Mouse (Mus musculus) spleen, adult 2 months (tissue): ENCODE data around the gene Tmem95. TPM values are rescaled to one million over a fixed set of nuclear protein-coding genes. Genes with fewer than 3 reads are reported as not detected.

Experiments
- DNase-seq, 2 experiments: peaks; one replicate each; pipeline versions ENCODE4 v3.0.0 to v3.0.0-alpha.2; 2012 to 2021; ENCODE audit warnings: low spot score in 2 of 2, low read depth in 1 of 2
- H3K27ac ChIP-seq: fragments of 200-500 bp; 2 replicates; pipeline ENCODE4 v1.5.1; 2012; ENCODE audit warnings: low read length, inconsistent platforms; ENCODE audit not compliant: insufficient read depth
- H3K27me3 ChIP-seq: fragments of 200-500 bp; 2 replicates; pipeline ENCODE4 v1.6.1; 2012; ENCODE audit warnings: mild to moderate bottlenecking, moderate library complexity, low read length, inconsistent platforms; ENCODE audit not compliant: control insufficient read depth, insufficient read depth
- H3K36me3 ChIP-seq: fragments of 200-500 bp; 2 replicates; pipeline ENCODE4 v1.6.1; 2012; ENCODE audit warnings: mild to moderate bottlenecking, low read length, inconsistent platforms; ENCODE audit not compliant: control insufficient read depth, insufficient read depth
- H3K4me1 ChIP-seq: fragments of 200-500 bp; 2 replicates; pipeline ENCODE4 v1.6.1; 2011; ENCODE audit warnings: inconsistent platforms; ENCODE audit not compliant: control insufficient read depth, insufficient read depth, insufficient read length
- H3K4me3 ChIP-seq: fragments of 200-500 bp; 2 replicates; pipeline ENCODE4 v1.5.1; 2011; ENCODE audit warnings: mild to moderate bottlenecking, inconsistent platforms; ENCODE audit not compliant: insufficient read depth, insufficient read length; ENCODE audit errors: extremely low read depth
- CTCF ChIP-seq: fragments of 200-500 bp; IDR thresholded peaks from 2 replicates; pipeline ENCODE4 v1.5.1; 2011; ENCODE audit warnings: mild to moderate bottlenecking, inconsistent platforms; ENCODE audit not compliant: insufficient read depth, insufficient read length, insufficient replicate concordance; ENCODE audit errors: extremely low read depth
- POLR2A ChIP-seq: fragments of 200-500 bp; IDR thresholded peaks from 2 replicates; pipeline ENCODE4 v1.6.1; 2011; ENCODE audit warnings: low read depth, low read length, inconsistent platforms
- WGBS: fragments of 180-500 bp; shearing (Covaris S2); methylation state at CpG from one replicate; pipeline ENCODE4 v1.1.7; 2018; 5-methylcytosine and 5-hydroxymethylcytosine counted together
- polyA plus RNA-seq: library from polyadenylated mRNA; depleted of rRNA; stranded (reverse); fragments of >200 nt; gene quantifications from 2 replicates; pipeline ENCODE4 v1.2.3, GENCODE M21; 2012; rRNA removed

Tmem95 gene
- not detected in 2 replicates for polyA plus RNA-seq

- Histone ChIP-seq H3K36me3 (no peaks in the 10 kb centered on the region), H3K27ac (no peak within 1 kb of the TSS), H3K4me1 (peaks cover 5% of the 10 kb centered on the region; the same call in 1 of the 2 replicates), H3K4me3 (no peak within 1 kb of the TSS), H3K27me3 (no peaks in the 10 kb centered on the region)
- TF ChIP-seq CTCF (no peak), POLR2A (no peak)
- no peak for DNase-seq
- 86% methylated on average over 11 of the region's 11 CpGs for WGBS
Observed at GRCm38 (mm10) chr11:69877878-69878277, at the start of gene Tmem95. TSS of gene Tmem95 (minus strand) at chr11:69878018.

- H3K27me3 ChIP-seq: no peaks in the 10 kb centered on the region
- no peaks in the 10 kb centered on the region for H3K36me3 ChIP-seq
- peaks cover 9% of the 10 kb centered on the region; the same call in 1 of the 2 replicates for H3K4me1 ChIP-seq
- H3K4me3 ChIP-seq: no peak overlapping the region
- WGBS: 90% methylated on average over 2 of the region's 2 CpGs
- no peak overlapping the region for H3K27ac ChIP-seq
- DNase-seq: no peak
- TF ChIP-seq POLR2A (no peak), CTCF (no peak)
Observed at GRCm38 (mm10) chr11:69927501-69927900, 49.7 kb upstream of the Tmem95 start.

GRCm38 (mm10) chr11:69922796-69923195 lies 45.0 kb upstream of the Tmem95 start:
- 64% methylated on average over 3 of the region's 3 CpGs for WGBS
- H3K4me3 ChIP-seq: no peak overlapping the region
- no peak for TF ChIP-seq CTCF
- TF ChIP-seq POLR2A: no peak

GRCm38 (mm10) chr11:69922012-69922756 lies 44.4 kb upstream of the Tmem95 start:
- TF ChIP-seq CTCF (no peak), POLR2A (no peak)
- peaks cover 7% of the 10 kb centered on the region; the same call in 1 of the 2 replicates for H3K4me1 ChIP-seq
- WGBS: 5% methylated on average over 12 of the region's 12 CpGs
- DNase-seq: no peak
- H3K27ac ChIP-seq: peak overlapping the region; percentile 97
- no peaks in the 10 kb centered on the region for H3K27me3 ChIP-seq
- peaks cover 16% of the 10 kb centered on the region for H3K36me3 ChIP-seq
- H3K4me3 ChIP-seq: peak overlapping the region; percentile 71

More at GRCm38 (mm10) chr11:69922796-69923195, 45.0 kb upstream of the Tmem95 start:
- H3K4me1 ChIP-seq: peaks cover 7% of the 10 kb centered on the region; the same call in 1 of the 2 replicates
- peak overlapping the region; percentile 40 for H3K27ac ChIP-seq
- H3K27me3 ChIP-seq: no peaks in the 10 kb centered on the region
- no peak for DNase-seq
- peaks cover 10% of the 10 kb centered on the region for H3K36me3 ChIP-seq

- Histone ChIP-seq H3K4me3 (peak within 1 kb of the TSS; percentile 96), H3K4me1 (peaks cover 7% of the 10 kb centered on the region; the same call in 1 of the 2 replicates), H3K27me3 (no peaks in the 10 kb centered on the region), H3K36me3 (peaks cover 19% of the 10 kb centered on the region), H3K27ac (peak within 1 kb of the TSS; percentile 98)
- WGBS: under 1% methylated on average over 78 of the region's 78 CpGs
- peak; percentile 100 for DNase-seq
- TF ChIP-seq CTCF: peak; percentile 40; the same call in 1 of the 2 replicates
- peak; percentile 80 for TF ChIP-seq POLR2A
Observed at GRCm38 (mm10) chr11:69921114-69922011, 43.5 kb upstream of the Tmem95 start, which contains the start of gene Eif5a. TSS of gene Eif5a (minus strand) at chr11:69921958.

- peak overlapping the region; percentile 98 for H3K27ac ChIP-seq
- no peaks in the 10 kb centered on the region for H3K27me3 ChIP-seq
- TF ChIP-seq POLR2A (no peak), CTCF (no peak)
- H3K4me3 ChIP-seq: peak overlapping the region; percentile 96
- under 1% methylated on average over 41 of the region's 65 CpGs for WGBS
- H3K4me1 ChIP-seq: peaks cover 7% of the 10 kb centered on the region; the same call in 1 of the 2 replicates
- peaks cover 28% of the 10 kb centered on the region for H3K36me3 ChIP-seq
- DNase-seq: peak in 1 of 2 experiments; percentile 46
Observed at GRCm38 (mm10) chr11:69920266-69921031, 42.6 kb upstream of the Tmem95 start.
